ENCODE assay signal across 9 mouse cellular contexts in the genomic region with DNA sequence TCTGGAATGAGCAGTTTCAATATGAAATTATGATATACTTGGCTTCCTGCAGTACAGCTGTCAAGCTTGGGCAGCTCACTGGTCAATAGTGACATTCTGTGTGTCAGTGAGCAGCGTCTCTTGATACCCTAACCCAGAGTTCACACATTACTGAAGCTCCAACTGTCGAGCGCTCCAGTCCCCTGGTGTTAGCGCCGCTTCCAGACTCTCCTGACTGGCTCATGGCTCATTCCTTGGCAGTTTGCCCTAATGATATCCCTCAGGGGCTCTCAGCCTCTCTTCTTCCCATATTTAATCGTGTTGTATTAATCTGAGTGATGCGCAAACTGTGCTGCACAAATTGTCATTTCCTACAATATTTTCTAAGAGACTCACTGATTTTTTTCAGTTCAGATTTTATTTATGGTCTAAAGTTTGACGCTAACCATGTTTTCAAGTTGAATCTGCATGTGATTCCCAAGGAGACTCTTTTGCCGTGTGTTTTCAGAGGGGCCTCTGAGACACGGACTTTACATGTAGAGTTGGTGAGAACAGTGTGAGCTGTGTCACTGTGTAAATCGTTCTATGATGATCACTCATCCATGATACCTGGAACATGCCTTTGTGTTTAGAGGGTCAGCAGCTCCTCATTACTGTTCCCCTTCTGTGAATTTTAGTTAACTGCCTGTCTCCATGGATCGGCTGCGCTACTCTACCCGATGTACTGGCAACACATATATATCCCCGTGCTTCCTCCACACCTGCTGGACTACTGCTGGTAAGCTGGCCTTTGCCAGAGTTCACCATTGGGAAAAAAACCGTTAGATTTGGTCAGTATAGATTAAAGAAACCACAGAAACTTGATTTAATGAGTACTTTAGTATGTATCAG.
DNase-seq lines count a peak whose midpoint lies in the region; ATAC-seq and TF ChIP-seq lines count a peak whose summit lies in the region.
"Had no signal": no experiment of that assay in that cellular context is flagged by ENCODE, and none has a peak within 500 bp of the region (broad histone marks: within the 10 kb centered on the region; RNA-seq: fewer than 3 reads in every experiment).

No protein-coding gene starts in this region.

- H3K36me3 ChIP-seq in heart, embryonic 10.5 days = no peaks in the 10 kb centered on the region
- H3K36me3 ChIP-seq in heart, adult 2 months (ENCODE audit: control insufficient read depth, insufficient read depth, low read length) = no peaks in the 10 kb centered on the region
- no peaks in the 10 kb centered on the region for H3K36me3 ChIP-seq in midbrain, embryonic 13.5 days
- no peaks in the 10 kb centered on the region; the same call in 1 of the 2 replicates for H3K36me3 ChIP-seq in intestine, embryonic 16.5 days (ENCODE audit: control insufficient read depth, insufficient read depth, low read length)

- peak overlapping the region; percentile 25; the same call in 1 of the 2 replicates for H3K4me2 ChIP-seq in midbrain, embryonic 13.5 days (replicated peaks)
- H3K4me2 ChIP-seq in intestine, embryonic 16.5 days (ENCODE audit: low read depth, low read length) = no peak overlapping the region

- TF ChIP-seq POLR2A in heart, adult 2 months (IDR thresholded peaks at IDR 0.05; ENCODE audit: insufficient read depth, low read depth, low read length) = no peak

- no peaks in the 10 kb centered on the region for H3K27me3 ChIP-seq in heart, embryonic 10.5 days (ENCODE audit: insufficient read depth, poor library complexity, severe bottlenecking)
- H3K27me3 ChIP-seq in heart, adult 2 months (ENCODE audit: control insufficient read depth, insufficient read depth, low read length) = no peaks in the 10 kb centered on the region
- no peaks in the 10 kb centered on the region for H3K27me3 ChIP-seq in midbrain, embryonic 13.5 days
- no peaks in the 10 kb centered on the region for H3K27me3 ChIP-seq in intestine, embryonic 16.5 days (replicated peaks; ENCODE audit: control insufficient read depth, insufficient read depth, low read length)
- H3K27me3 ChIP-seq: CH12.LX had no signal

- peak; percentile 93 for DNase-seq in heart, adult 11 months
- no peak for DNase-seq in heart, embryonic 10.5 days (ENCODE audit: low spot score)
- DNase-seq in cerebellum, adult 11 months = peak; percentile 9
- peak; percentile 37 to 45 for DNase-seq in heart, adult 2 months
- DNase-seq in urinary bladder, postnatal 25 days (ENCODE audit: low spot score) = no peak
- no peak for DNase-seq in right cerebral cortex, postnatal 36 days (ENCODE audit: low spot score in 2 of 2)

- 75% methylated on average over 16 of the region's 16 CpGs for WGBS in heart, embryonic 10.5 days
- WGBS in heart, adult 2 months = 66% methylated on average over 16 of the region's 16 CpGs
- WGBS in midbrain, embryonic 13.5 days = 49% methylated on average over 16 of the region's 16 CpGs
- 70% methylated on average over 16 of the region's 16 CpGs for WGBS in intestine, embryonic 16.5 days

- H3K9me3 ChIP-seq in heart, embryonic 10.5 days = no peaks in the 10 kb centered on the region
- no peaks in the 10 kb centered on the region for H3K9me3 ChIP-seq in midbrain, embryonic 13.5 days
- H3K9me3 ChIP-seq in intestine, embryonic 16.5 days (ENCODE audit: control insufficient read depth, low read length) = no peaks in the 10 kb centered on the region

- H3K9ac ChIP-seq in heart, adult 2 months (ENCODE audit: low read depth, low read length) = no peak overlapping the region
- H3K9ac ChIP-seq in midbrain, embryonic 13.5 days (replicated peaks) = no peak overlapping the region
- H3K9ac ChIP-seq in intestine, embryonic 16.5 days (ENCODE audit: low read depth, low read length) = no peak overlapping the region

- peak; percentile 95 for ATAC-seq in midbrain, embryonic 13.5 days
- ATAC-seq in intestine, embryonic 16.5 days = no peak

- H3K4me1 ChIP-seq in heart, embryonic 10.5 days = peaks cover 4% of the 10 kb centered on the region; the same call in 1 of the 2 replicates
- H3K4me1 ChIP-seq in heart, adult 2 months (ENCODE audit: control insufficient read depth, insufficient read depth, low read length) = peaks cover 3% of the 10 kb centered on the region
- H3K4me1 ChIP-seq in midbrain, embryonic 13.5 days (replicated peaks) = peaks cover 20% of the 10 kb centered on the region
- H3K4me1 ChIP-seq in intestine, embryonic 16.5 days (ENCODE audit: control insufficient read depth, insufficient read depth, low read length) = no peaks in the 10 kb centered on the region

- no peak for TF ChIP-seq EP300 in heart, adult 2 months (IDR thresholded peaks at IDR 0.05; ENCODE audit: insufficient read depth, low read depth, low read length)

- no peak overlapping the region for H3K4me3 ChIP-seq in heart, embryonic 10.5 days
- no peak overlapping the region for H3K4me3 ChIP-seq in heart, adult 2 months
- H3K4me3 ChIP-seq in midbrain, embryonic 13.5 days (replicated peaks) = no peak overlapping the region
- no peak overlapping the region for H3K4me3 ChIP-seq in intestine, embryonic 16.5 days (ENCODE audit: low read length)

- no peak overlapping the region for H3K27ac ChIP-seq in heart, embryonic 10.5 days
- no peak overlapping the region for H3K27ac ChIP-seq in heart, adult 2 months
- peak overlapping the region; percentile 68 for H3K27ac ChIP-seq in midbrain, embryonic 13.5 days
- H3K27ac ChIP-seq in intestine, embryonic 16.5 days (ENCODE audit: low read length) = no peak overlapping the region

- no peaks in the 10 kb centered on the region for H3K79me2 ChIP-seq in heart, adult 2 months (replicated peaks; ENCODE audit: control insufficient read depth, insufficient read depth, low read length)

- intact Hi-C loops in heart, adult 2 months (cut with DNase I) = loop anchor here (5.0 kb wide), 3 partner anchors 77 to 183 kb away; a partner anchor contains a TSS

- TF ChIP-seq CTCF in heart, adult 2 months (IDR thresholded peaks at IDR 0.05) = no peak

Comparison
In these comparisons a context has a peak if more than half of its experiments do, and no peak if none do; other contexts are left out.
1. DNase-seq: peak in heart, adult 11 months (single experiment), cerebellum, adult 11 months (single experiment) and heart, adult 2 months (2 of 2); none in heart, embryonic 10.5 days (single experiment), urinary bladder, postnatal 25 days (single experiment) and right cerebral cortex, postnatal 36 days (0 of 2).